Mouse (Mus musculus): Measurements from ENCODE around the gene Gm20696.

Gene Gm20696

GRCm38 (mm10) chr6:99453763-99454520, 212.7 kb downstream of the Gm20696 start:
- no peak for ATAC-seq (ENCODE audit: insufficient number of reproducible peaks, low FRiP score, low TSS enrichment)

GRCm38 (mm10) chr6:99452638-99453185, 213.9 kb downstream of the Gm20696 start:
- no peak for ATAC-seq (ENCODE audit: insufficient number of reproducible peaks, low FRiP score, low TSS enrichment)

- no peak for ATAC-seq (ENCODE audit: insufficient number of reproducible peaks, low FRiP score, low TSS enrichment)
These were observed 215.1 kb downstream of the Gm20696 start for GRCm38 (mm10) chr6:99451479-99451878.

- peak; percentile 1; the same call in 1 of the 2 replicates for ATAC-seq (ENCODE audit: insufficient number of reproducible peaks, low FRiP score, low TSS enrichment)
These were observed 219.2 kb downstream of the Gm20696 start for GRCm38 (mm10) chr6:99447447-99447846.

- peak; percentile 32; the same call in 1 of the 2 replicates for ATAC-seq (ENCODE audit: insufficient number of reproducible peaks, low FRiP score, low TSS enrichment)
These were observed 219.7 kb downstream of the Gm20696 start for GRCm38 (mm10) chr6:99446801-99447415.

- ATAC-seq (ENCODE audit: insufficient number of reproducible peaks, low FRiP score, low TSS enrichment), result no peak
These were observed 223.1 kb downstream of the Gm20696 start for GRCm38 (mm10) chr6:99443460-99443859.

GRCm38 (mm10) chr6:99441100-99441499, 225.5 kb downstream of the Gm20696 start:
- ATAC-seq (ENCODE audit: insufficient number of reproducible peaks, low FRiP score, low TSS enrichment), result no peak

- ATAC-seq (ENCODE audit: insufficient number of reproducible peaks, low FRiP score, low TSS enrichment), result no peak
These were observed 226.0 kb downstream of the Gm20696 start for GRCm38 (mm10) chr6:99440606-99441005.

GRCm38 (mm10) chr6:99439878-99440361, 226.7 kb downstream of the Gm20696 start:
- ATAC-seq (ENCODE audit: insufficient number of reproducible peaks, low FRiP score, low TSS enrichment), result no peak

- no peak for ATAC-seq (ENCODE audit: insufficient number of reproducible peaks, low FRiP score, low TSS enrichment)
These were observed 227.3 kb downstream of the Gm20696 start for GRCm38 (mm10) chr6:99439214-99439877.

- no peak for ATAC-seq (ENCODE audit: insufficient number of reproducible peaks, low FRiP score, low TSS enrichment)
These were observed 230.2 kb downstream of the Gm20696 start for GRCm38 (mm10) chr6:99436371-99436770.

- no peak for ATAC-seq (ENCODE audit: insufficient number of reproducible peaks, low FRiP score, low TSS enrichment)
These were observed 231.5 kb downstream of the Gm20696 start for GRCm38 (mm10) chr6:99435140-99435539.

GRCm38 (mm10) chr6:99433006-99433405, 233.6 kb downstream of the Gm20696 start:
- ATAC-seq (ENCODE audit: insufficient number of reproducible peaks, low FRiP score, low TSS enrichment), result no peak

- no peak for ATAC-seq (ENCODE audit: insufficient number of reproducible peaks, low FRiP score, low TSS enrichment)
These were observed 234.7 kb downstream of the Gm20696 start for GRCm38 (mm10) chr6:99431941-99432340.

- ATAC-seq (ENCODE audit: insufficient number of reproducible peaks, low FRiP score, low TSS enrichment), result no peak
These were observed 236.0 kb downstream of the Gm20696 start for GRCm38 (mm10) chr6:99430560-99430959.

GRCm38 (mm10) chr6:99429378-99430131, 237.0 kb downstream of the Gm20696 start:
- no peak for ATAC-seq (ENCODE audit: insufficient number of reproducible peaks, low FRiP score, low TSS enrichment)

GRCm38 (mm10) chr6:99428961-99429360, 237.6 kb downstream of the Gm20696 start:
- no peak for ATAC-seq (ENCODE audit: insufficient number of reproducible peaks, low FRiP score, low TSS enrichment)

GRCm38 (mm10) chr6:99427301-99427700, 239.3 kb downstream of the Gm20696 start:
- ATAC-seq (ENCODE audit: insufficient number of reproducible peaks, low FRiP score, low TSS enrichment), result no peak

GRCm38 (mm10) chr6:99425044-99425443, 241.6 kb downstream of the Gm20696 start:
- ATAC-seq (ENCODE audit: insufficient number of reproducible peaks, low FRiP score, low TSS enrichment), result no peak

GRCm38 (mm10) chr6:99420666-99421065, 245.9 kb downstream of the Gm20696 start:
- ATAC-seq (ENCODE audit: insufficient number of reproducible peaks, low FRiP score, low TSS enrichment), result no peak
